Mouse (Mus musculus): ENCODE data around the gene Tfap2b. TPM values are rescaled to one million over a fixed set of nuclear protein-coding genes. Genes with fewer than 3 reads are reported as not detected.

Tfap2b gene
- polyA plus RNA-seq, 1 experiment from 2014 or later = 41.1 TPM

GRCm38 (mm10) chr1:19237061-19237460 lies 28.3 kb downstream of the Tfap2b start:
- no peaks in the 10 kb centered on the region for H3K36me3 ChIP-seq (ENCODE audit: control insufficient read depth, insufficient read depth, low read length)
- no peak overlapping the region for H3K9ac ChIP-seq (ENCODE audit: low read depth, low read length)
- ATAC-seq (ENCODE audit: low FRiP score, low TSS enrichment) = no peak
- no peaks in the 10 kb centered on the region for H3K9me3 ChIP-seq (ENCODE audit: control insufficient read depth, low read length)
- no peak overlapping the region for H3K4me3 ChIP-seq (ENCODE audit: low read length)
- H3K27me3 ChIP-seq (ENCODE audit: control insufficient read depth, insufficient read depth, low read length) = peaks cover 89% of the 10 kb centered on the region
- WGBS = 6% methylated on average over 9 of the region's 9 CpGs
- no peak overlapping the region for H3K27ac ChIP-seq (ENCODE audit: low read depth, low read length)
- 0 out of 2 replicates have a peak, but pooled peaks cover 4% of the 10 kb centered on the region for H3K4me1 ChIP-seq (ENCODE audit: control insufficient read depth, insufficient read depth, low read length)
- no peak overlapping the region for H3K4me2 ChIP-seq (replicated peaks; ENCODE audit: low read depth, low read length)

- no peak overlapping the region for H3K4me2 ChIP-seq (replicated peaks; ENCODE audit: low read depth, low read length)
- no peak overlapping the region for H3K4me3 ChIP-seq (ENCODE audit: low read length)
- no peak overlapping the region for H3K27ac ChIP-seq (ENCODE audit: low read depth, low read length)
- H3K36me3 ChIP-seq (ENCODE audit: control insufficient read depth, insufficient read depth, low read length) = no peaks in the 10 kb centered on the region
- peaks cover 84% of the 10 kb centered on the region for H3K27me3 ChIP-seq (ENCODE audit: control insufficient read depth, insufficient read depth, low read length)
- H3K4me1 ChIP-seq (ENCODE audit: control insufficient read depth, insufficient read depth, low read length) = 0 out of 2 replicates have a peak, but pooled peaks cover 4% of the 10 kb centered on the region
- H3K9ac ChIP-seq (ENCODE audit: low read depth, low read length) = no peak overlapping the region
- ATAC-seq (ENCODE audit: low FRiP score, low TSS enrichment) = no peak
- no peaks in the 10 kb centered on the region for H3K9me3 ChIP-seq (ENCODE audit: control insufficient read depth, low read length)
- WGBS = 14% methylated on average over 8 of the region's 8 CpGs
These were observed 29.2 kb downstream of the Tfap2b start for GRCm38 (mm10) chr1:19237721-19238410.

GRCm38 (mm10) chr1:19240054-19240453 lies 31.3 kb downstream of the Tfap2b start:
- Histone ChIP-seq H3K9me3 (ENCODE audit: control insufficient read depth, low read length) (no peaks in the 10 kb centered on the region), H3K4me2 (replicated peaks; ENCODE audit: low read depth, low read length) (no peak overlapping the region), H3K36me3 (ENCODE audit: control insufficient read depth, insufficient read depth, low read length) (no peaks in the 10 kb centered on the region), H3K27me3 (ENCODE audit: control insufficient read depth, insufficient read depth, low read length) (peaks cover 79% of the 10 kb centered on the region), H3K27ac (ENCODE audit: low read depth, low read length) (no peak overlapping the region), H3K4me1 (ENCODE audit: control insufficient read depth, insufficient read depth, low read length) (0 out of 2 replicates have a peak, but pooled peaks cover 4% of the 10 kb centered on the region), H3K4me3 (ENCODE audit: low read length) (no peak overlapping the region), H3K9ac (ENCODE audit: low read depth, low read length) (no peak overlapping the region)
- ATAC-seq (ENCODE audit: low FRiP score, low TSS enrichment) = no peak

DNA sequence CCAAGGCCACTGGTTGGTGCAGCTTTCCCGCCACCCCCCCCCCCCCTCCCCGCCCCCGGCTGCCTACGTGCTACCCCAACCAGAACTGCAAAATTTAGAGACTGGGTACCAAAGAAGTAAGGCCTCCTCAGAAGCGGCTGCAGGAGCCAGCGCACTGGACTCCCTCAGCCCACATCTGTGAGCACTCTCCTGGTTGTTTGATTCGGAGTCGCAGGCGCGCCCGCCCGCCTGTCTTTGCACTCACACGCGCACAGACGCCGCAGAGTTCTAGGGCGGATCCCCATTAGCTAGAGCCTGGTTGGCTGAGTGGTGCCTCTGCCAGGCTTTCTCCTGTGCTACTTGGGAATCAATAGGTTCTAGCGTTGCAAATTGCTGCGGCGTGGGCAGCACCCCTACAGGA lies 32.6 kb downstream of the Tfap2b start:
- H3K27me3 ChIP-seq (ENCODE audit: control insufficient read depth, insufficient read depth, low read length) = peaks cover 66% of the 10 kb centered on the region
- H3K4me2 ChIP-seq (replicated peaks; ENCODE audit: low read depth, low read length) = peak overlapping the region; percentile 28
- H3K36me3 ChIP-seq (ENCODE audit: control insufficient read depth, insufficient read depth, low read length) = no peaks in the 10 kb centered on the region
- peak overlapping the region; percentile 23; the same call in 1 of the 2 replicates for H3K4me3 ChIP-seq (ENCODE audit: low read length)
- WGBS = 0% methylated on average over 17 of the region's 20 CpGs
- H3K9me3 ChIP-seq (ENCODE audit: control insufficient read depth, low read length) = no peaks in the 10 kb centered on the region
- H3K27ac ChIP-seq (ENCODE audit: low read depth, low read length) = no peak overlapping the region
- peak overlapping the region; percentile 23; the same call in 1 of the 2 replicates for H3K9ac ChIP-seq (ENCODE audit: low read depth, low read length)
- ATAC-seq (ENCODE audit: low FRiP score, low TSS enrichment) = peak; percentile 46
- H3K4me1 ChIP-seq (ENCODE audit: control insufficient read depth, insufficient read depth, low read length) = 0 out of 2 replicates have a peak, but pooled peaks cover 4% of the 10 kb centered on the region

- peak overlapping the region; percentile 28; the same call in 1 of the 2 replicates for H3K4me2 ChIP-seq (replicated peaks; ENCODE audit: low read depth, low read length)
- no peaks in the 10 kb centered on the region for H3K36me3 ChIP-seq (ENCODE audit: control insufficient read depth, insufficient read depth, low read length)
- peaks cover 59% of the 10 kb centered on the region for H3K27me3 ChIP-seq (ENCODE audit: control insufficient read depth, insufficient read depth, low read length)
- peak overlapping the region; percentile 23; the same call in 1 of the 2 replicates for H3K4me3 ChIP-seq (ENCODE audit: low read length)
- H3K27ac ChIP-seq (ENCODE audit: low read depth, low read length) = no peak overlapping the region
- H3K9me3 ChIP-seq (ENCODE audit: control insufficient read depth, low read length) = no peaks in the 10 kb centered on the region
- no peak overlapping the region for H3K9ac ChIP-seq (ENCODE audit: low read depth, low read length)
- ATAC-seq (ENCODE audit: low FRiP score, low TSS enrichment) = peak; percentile 13; the same call in 1 of the 2 replicates
- 1% methylated on average over 8 of the region's 8 CpGs for WGBS
- H3K4me1 ChIP-seq (ENCODE audit: control insufficient read depth, insufficient read depth, low read length) = 0 out of 2 replicates have a peak, but pooled peaks cover 4% of the 10 kb centered on the region
These were observed 33.3 kb downstream of the Tfap2b start for GRCm38 (mm10) chr1:19242021-19242420.

- Histone ChIP-seq H3K4me1 (ENCODE audit: control insufficient read depth, insufficient read depth, low read length) (0 out of 2 replicates have a peak, but pooled peaks cover 4% of the 10 kb centered on the region), H3K4me3 (ENCODE audit: low read length) (no peak overlapping the region), H3K9ac (ENCODE audit: low read depth, low read length) (no peak overlapping the region), H3K9me3 (ENCODE audit: control insufficient read depth, low read length) (no peaks in the 10 kb centered on the region), H3K27me3 (ENCODE audit: control insufficient read depth, insufficient read depth, low read length) (peaks cover 35% of the 10 kb centered on the region), H3K36me3 (ENCODE audit: control insufficient read depth, insufficient read depth, low read length) (no peaks in the 10 kb centered on the region), H3K4me2 (replicated peaks; ENCODE audit: low read depth, low read length) (no peak overlapping the region), H3K27ac (ENCODE audit: low read depth, low read length) (no peak overlapping the region)
- WGBS = 15% methylated on average over 4 of the region's 4 CpGs
- peak; percentile 82; the same call in 1 of the 2 replicates for ATAC-seq (ENCODE audit: low FRiP score, low TSS enrichment)
These were observed 36.3 kb downstream of the Tfap2b start for GRCm38 (mm10) chr1:19245032-19245431.

DNA sequence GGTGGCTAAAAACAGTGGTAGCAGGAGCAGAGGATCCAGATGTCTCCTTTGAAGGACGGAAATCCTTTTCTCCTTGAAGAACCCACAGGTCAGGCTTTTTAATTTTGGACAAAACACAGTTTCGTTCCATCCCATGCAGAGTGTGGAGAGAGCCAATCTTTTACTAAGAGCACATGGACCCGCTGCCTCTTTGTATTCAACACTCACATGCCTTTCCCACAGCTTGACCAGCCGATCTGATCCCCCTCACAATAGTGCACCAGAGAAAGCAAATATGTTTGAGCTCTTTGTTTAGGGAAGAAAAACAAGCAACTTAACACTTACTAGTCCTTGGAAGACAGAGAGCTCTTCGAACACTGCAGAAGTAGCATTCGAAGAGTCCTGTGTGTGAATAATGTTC lies 42.6 kb downstream of the Tfap2b start:
- Histone ChIP-seq H3K4me1 (ENCODE audit: control insufficient read depth, insufficient read depth, low read length) (no peaks in the 10 kb centered on the region), H3K27ac (ENCODE audit: low read depth, low read length) (no peak overlapping the region), H3K4me3 (ENCODE audit: low read length) (no peak overlapping the region), H3K27me3 (ENCODE audit: control insufficient read depth, insufficient read depth, low read length) (no peaks in the 10 kb centered on the region), H3K9me3 (ENCODE audit: control insufficient read depth, low read length) (no peaks in the 10 kb centered on the region), H3K9ac (ENCODE audit: low read depth, low read length) (no peak overlapping the region), H3K4me2 (replicated peaks; ENCODE audit: low read depth, low read length) (no peak overlapping the region), H3K36me3 (ENCODE audit: control insufficient read depth, insufficient read depth, low read length) (no peaks in the 10 kb centered on the region)
- 86% methylated on average over 6 of the region's 6 CpGs for WGBS
- ATAC-seq (ENCODE audit: low FRiP score, low TSS enrichment) = no peak

- no peak overlapping the region for H3K27ac ChIP-seq (ENCODE audit: low read depth, low read length)
- WGBS = 86% methylated on average over 1 of the region's 1 CpGs
- no peaks in the 10 kb centered on the region for H3K36me3 ChIP-seq (ENCODE audit: control insufficient read depth, insufficient read depth, low read length)
- no peaks in the 10 kb centered on the region for H3K4me1 ChIP-seq (ENCODE audit: control insufficient read depth, insufficient read depth, low read length)
- no peaks in the 10 kb centered on the region for H3K27me3 ChIP-seq (ENCODE audit: control insufficient read depth, insufficient read depth, low read length)
- no peak for ATAC-seq (ENCODE audit: low FRiP score, low TSS enrichment)
- H3K9ac ChIP-seq (ENCODE audit: low read depth, low read length) = no peak overlapping the region
- no peak overlapping the region for H3K4me3 ChIP-seq (ENCODE audit: low read length)
- H3K4me2 ChIP-seq (replicated peaks; ENCODE audit: low read depth, low read length) = no peak overlapping the region
- H3K9me3 ChIP-seq (ENCODE audit: control insufficient read depth, low read length) = no peaks in the 10 kb centered on the region
These were observed 60.9 kb downstream of the Tfap2b start for GRCm38 (mm10) chr1:19269596-19269995.

All from kidney, embryonic 14.5 days (tissue).